Mouse (Mus musculus): ENCODE results near the gene Rgs16.
"Not testable (repeated sequence)": the region's sequence is repeated elsewhere in the genome, so short reads cannot be mapped to it uniquely, and the experiment has no call there.

The Rgs16 gene

GRCm38 (mm10) chr1:153750054-153750453, 9.9 kb downstream of the Rgs16 start:
- no peak for DNase-seq (ENCODE audit: low spot score in 2 of 2)

- DNase-seq (ENCODE audit: low spot score in 2 of 2): no peak
Observed at GRCm38 (mm10) chr1:153751763-153752301, 11.7 kb downstream of the Rgs16 start.

DNA sequence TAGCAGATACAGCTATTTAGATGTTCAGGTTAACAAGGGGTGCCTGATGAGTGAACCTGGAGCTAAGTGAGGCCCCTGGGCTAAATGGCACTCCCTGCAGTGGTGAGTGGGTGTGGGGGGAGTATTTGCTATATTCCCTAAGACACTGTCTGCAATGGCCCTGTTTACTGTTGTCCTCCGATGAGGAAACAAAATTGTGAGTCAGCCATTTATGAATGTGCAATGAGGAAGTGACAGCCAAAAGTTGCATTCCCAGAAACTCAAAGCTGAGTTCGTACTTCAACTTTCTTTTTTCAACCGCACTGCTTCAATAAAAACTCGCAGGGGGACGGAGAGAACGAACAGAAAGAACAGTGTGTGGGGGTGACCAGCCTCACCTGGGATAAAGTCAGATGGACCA, 12.4 kb downstream of the Rgs16 start:
- DNase-seq (ENCODE audit: low spot score in 2 of 2): no peak

- DNase-seq (ENCODE audit: low spot score in 2 of 2): no peak
Observed at GRCm38 (mm10) chr1:153753725-153754464, 13.7 kb downstream of the Rgs16 start.

DNA sequence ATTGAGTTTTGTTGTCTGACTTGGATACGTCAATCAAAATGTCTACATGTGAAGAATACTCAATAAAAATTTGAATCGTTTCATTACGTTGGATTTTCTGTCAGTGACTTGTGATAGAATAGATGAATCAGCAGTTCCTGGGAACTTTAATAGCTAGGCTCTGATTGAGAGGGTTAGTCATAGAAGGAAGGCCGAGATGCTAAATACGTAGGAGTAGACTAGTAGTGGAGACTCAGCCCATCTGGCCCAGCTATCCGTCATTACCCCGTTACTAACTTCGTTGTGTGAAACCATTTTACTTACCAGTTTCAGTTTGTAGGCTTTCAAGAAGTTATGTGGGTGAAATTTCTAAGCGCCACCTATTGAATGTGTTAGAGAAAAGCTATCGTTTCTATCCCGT, 24.0 kb downstream of the Rgs16 start:
- DNase-seq (ENCODE audit: low spot score in 2 of 2): no peak

DNA sequence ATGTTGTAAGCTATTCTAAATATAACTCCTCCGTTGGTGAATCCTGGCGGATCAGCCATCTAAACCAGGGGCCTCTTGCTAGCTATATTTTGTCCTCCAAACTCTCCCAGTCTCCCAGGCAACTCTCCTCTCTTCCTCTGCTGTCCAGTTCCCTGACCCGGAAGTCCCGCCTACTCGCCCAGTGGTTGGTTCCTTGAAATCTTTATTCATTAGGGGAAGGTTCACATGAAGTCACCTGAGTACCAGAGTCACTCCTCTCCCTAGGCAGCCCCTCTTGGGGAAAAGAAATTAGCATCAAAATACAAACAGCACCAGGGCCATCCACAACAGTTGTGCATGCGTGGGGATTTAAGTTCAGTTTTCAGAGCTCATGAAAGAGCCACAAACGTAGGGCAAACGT, 26.1 kb downstream of the Rgs16 start:
- no peak for DNase-seq (ENCODE audit: low spot score in 2 of 2)

- DNase-seq (ENCODE audit: low spot score in 2 of 2): no peak
Observed at GRCm38 (mm10) chr1:153767281-153767680, 27.1 kb downstream of the Rgs16 start.

- no peak for DNase-seq (ENCODE audit: low spot score in 2 of 2)
Observed at GRCm38 (mm10) chr1:153768465-153768864, 28.3 kb downstream of the Rgs16 start.

- not testable (repeated sequence) for DNase-seq (ENCODE audit: low spot score in 2 of 2)
Observed at GRCm38 (mm10) chr1:153769571-153769970, 29.4 kb downstream of the Rgs16 start.

DNA sequence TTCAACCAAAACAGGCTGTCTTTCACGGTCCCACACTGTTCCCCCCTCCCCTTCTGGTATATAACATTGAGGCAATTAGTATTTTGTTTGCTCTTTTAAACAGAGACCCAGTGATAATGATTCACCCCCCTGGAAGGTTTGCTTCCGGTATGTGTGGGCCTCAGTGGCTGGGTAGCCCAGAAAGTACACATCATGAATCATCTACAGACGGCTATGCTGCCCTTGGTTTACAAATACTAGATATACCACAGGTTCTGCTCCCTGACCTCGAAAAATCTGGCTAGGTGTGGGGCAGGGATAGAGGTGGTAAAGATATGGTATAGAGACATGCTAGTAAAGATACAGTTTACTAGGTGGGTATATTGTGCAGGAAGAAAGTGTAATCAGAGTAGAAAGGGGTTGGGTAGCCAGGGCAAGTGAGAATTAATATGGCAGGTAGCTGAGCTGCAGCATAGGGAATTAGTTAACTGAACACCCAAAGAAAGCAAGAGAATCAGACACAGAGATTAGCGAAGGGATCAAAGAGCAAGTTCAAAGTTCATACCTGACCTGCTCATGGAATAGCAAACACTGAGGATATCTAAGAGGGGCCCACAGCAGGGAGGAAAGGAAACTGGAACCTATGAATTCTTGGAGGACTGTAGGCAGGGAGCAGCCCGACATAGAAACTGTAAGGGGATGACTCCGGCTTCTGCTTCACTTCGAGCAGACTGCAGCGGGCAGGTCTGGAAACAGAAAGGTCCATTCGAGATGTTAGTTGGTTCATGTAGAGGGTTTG, 30.0 kb downstream of the Rgs16 start:
- DNase-seq (ENCODE audit: low spot score in 2 of 2): no peak

DNA sequence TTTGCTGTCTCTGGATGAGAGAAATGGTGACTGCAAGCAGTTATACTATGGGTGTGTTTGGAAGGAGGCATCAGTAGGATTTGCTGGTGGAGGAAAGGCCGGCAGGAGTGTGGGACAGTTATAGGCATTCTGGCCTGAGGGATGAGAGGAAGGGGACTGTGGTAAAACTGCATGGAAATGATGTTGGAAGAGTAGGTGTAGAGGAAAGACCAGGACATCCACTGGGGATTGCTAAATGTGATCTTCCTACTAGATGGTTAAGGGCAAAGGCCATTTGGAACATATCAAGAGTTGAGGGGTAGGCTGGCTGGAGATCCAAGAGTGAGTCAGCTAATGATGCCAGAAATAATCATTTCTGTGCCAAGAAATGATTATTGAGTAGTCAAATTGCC, 30.6 kb downstream of the Rgs16 start:
- DNase-seq (ENCODE audit: low spot score in 2 of 2): no peak

GRCm38 (mm10) chr1:153775174-153775573, 35.0 kb downstream of the Rgs16 start:
- DNase-seq (ENCODE audit: low spot score in 2 of 2): no peak

DNA sequence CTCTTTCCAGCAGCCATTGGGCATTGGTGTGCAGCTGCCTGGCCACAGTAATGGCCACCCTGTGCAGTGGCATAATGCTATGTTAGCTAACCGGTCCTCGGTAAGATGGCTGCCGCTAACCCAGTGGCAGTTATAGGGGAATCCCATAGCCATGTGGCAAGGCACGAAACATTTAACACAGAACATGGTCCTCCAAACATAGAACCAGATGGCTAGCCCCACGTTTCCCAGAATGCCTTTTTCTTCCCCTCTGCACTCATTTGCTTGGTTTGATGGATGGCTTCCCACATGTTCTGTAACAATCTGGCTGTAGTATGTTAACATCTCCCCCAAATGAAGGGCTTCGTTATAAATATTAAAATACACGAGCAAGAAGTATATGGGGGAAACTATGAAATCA, 36.1 kb downstream of the Rgs16 start:
- DNase-seq (ENCODE audit: low spot score in 2 of 2): no peak

DNA sequence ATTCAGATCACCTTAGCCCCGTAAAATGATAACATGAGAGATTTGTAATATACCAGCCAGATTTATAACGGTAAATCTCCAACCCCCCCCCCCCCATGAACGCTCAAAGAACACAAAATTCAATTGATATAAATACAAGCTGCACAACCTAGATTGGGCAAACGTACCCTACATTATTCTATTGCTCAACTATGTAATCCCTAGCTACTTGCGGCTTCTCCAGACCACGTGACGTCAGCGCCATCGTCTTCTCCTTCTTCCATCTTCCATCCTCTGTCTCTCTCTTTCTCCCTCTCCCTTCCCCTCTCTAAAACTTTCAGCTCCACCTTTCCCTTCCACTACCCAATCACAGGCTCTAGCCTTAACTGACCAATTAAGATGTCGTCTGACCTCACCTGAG, 38.1 kb downstream of the Rgs16 start:
- DNase-seq (ENCODE audit: low spot score in 2 of 2): no peak

GRCm38 (mm10) chr1:153783339-153783738, 43.2 kb downstream of the Rgs16 start:
- DNase-seq (ENCODE audit: low spot score in 2 of 2): no peak

- DNase-seq (ENCODE audit: low spot score in 2 of 2): no peak
Observed at GRCm38 (mm10) chr1:153785608-153786007, 45.5 kb downstream of the Rgs16 start.

GRCm38 (mm10) chr1:153790708-153791107, 50.6 kb downstream of the Rgs16 start:
- no peak for DNase-seq (ENCODE audit: low spot score in 2 of 2)

- DNase-seq (ENCODE audit: low spot score in 2 of 2): no peak
Observed at GRCm38 (mm10) chr1:153794241-153794640, 54.1 kb downstream of the Rgs16 start.
